Mouse (Mus musculus) megakaryocyte, embryonic 14.5 days (primary cell): ENCODE data around the gene 4930432M17Rik. TPM values are rescaled to one million over a fixed set of nuclear protein-coding genes. Genes with fewer than 3 reads are reported as not detected.

Experiments
- H3K27me3 ChIP-seq: replicated peaks from 2 replicates; pipeline ENCODE3; 2012; ENCODE audit warnings: inconsistent platforms
- H3K36me3 ChIP-seq: replicated peaks from 2 replicates; pipeline ENCODE3; 2012; ENCODE audit warnings: low read length, inconsistent platforms, mixed read lengths
- H3K4me1 ChIP-seq: 2 replicates; pipeline ENCODE4 v1.6.1; 2012; ENCODE audit warnings: inconsistent platforms
- H3K4me3 ChIP-seq: replicated peaks from 2 replicates; pipeline ENCODE3; 2012; ENCODE audit warnings: moderate library complexity, mild to moderate bottlenecking, inconsistent platforms
- H3K9me3 ChIP-seq: 2 replicates; pipeline ENCODE4 v1.6.1; 2012; ENCODE audit warnings: inconsistent platforms
- FLI1 ChIP-seq: IDR thresholded peaks from 2 replicates; pipeline ENCODE4 v1.6.1; 2012; ENCODE audit warnings: low read length, inconsistent platforms, mixed read lengths
- GATA1 ChIP-seq: IDR thresholded peaks from 3 replicates; pipeline ENCODE4 v1.6.1; 2012; ENCODE audit warnings: mixed read lengths, low read length, inconsistent platforms, borderline replicate concordance
- polyA plus RNA-seq: library from polyadenylated mRNA; stranded (reverse); fragments of >175 nt; gene quantifications from 2 replicates; pipeline ENCODE4 v1.2.3, GENCODE M21; 2012; ENCODE audit warnings: low replicate concordance; ENCODE audit not compliant: insufficient read depth

Gene 4930432M17Rik
- polyA plus RNA-seq, 1 experiment = not detected

- H3K4me1 ChIP-seq = no peaks in the 10 kb centered on the region
- TF ChIP-seq GATA1 (no peak), FLI1 (no peak)
- no peaks in the 10 kb centered on the region for H3K9me3 ChIP-seq
- H3K4me3 ChIP-seq = no peak overlapping the region
- no peaks in the 10 kb centered on the region for H3K36me3 ChIP-seq
- H3K27me3 ChIP-seq = peaks cover 11% of the 10 kb centered on the region
These were observed 7.7 kb upstream of the 4930432M17Rik start for GRCm38 (mm10) chr3:121662705-121663469.

- no peaks in the 10 kb centered on the region for H3K4me1 ChIP-seq
- H3K27me3 ChIP-seq = peaks cover 14% of the 10 kb centered on the region
- no peak overlapping the region for H3K4me3 ChIP-seq
- TF ChIP-seq GATA1 = no peak
- no peak for TF ChIP-seq FLI1
- no peaks in the 10 kb centered on the region for H3K9me3 ChIP-seq
- H3K36me3 ChIP-seq = no peaks in the 10 kb centered on the region
These were observed 7.1 kb upstream of the 4930432M17Rik start for GRCm38 (mm10) chr3:121663470-121663847.

- Histone ChIP-seq H3K36me3 (no peaks in the 10 kb centered on the region), H3K27me3 (peaks cover 38% of the 10 kb centered on the region), H3K4me3 (no peak overlapping the region), H3K4me1 (no peaks in the 10 kb centered on the region), H3K9me3 (no peaks in the 10 kb centered on the region)
- TF ChIP-seq GATA1 (no peak), FLI1 (no peak)
These were observed 1.7 kb downstream of the 4930432M17Rik start for GRCm38 (mm10) chr3:121672135-121672790.

- Histone ChIP-seq H3K4me3 (no peak overlapping the region), H3K4me1 (peaks cover 3% of the 10 kb centered on the region; the same call in 1 of the 2 replicates), H3K36me3 (no peaks in the 10 kb centered on the region), H3K9me3 (no peaks in the 10 kb centered on the region), H3K27me3 (peaks cover 22% of the 10 kb centered on the region)
- no peak for TF ChIP-seq FLI1
- TF ChIP-seq GATA1 = no peak
These were observed 8.4 kb downstream of the 4930432M17Rik start for GRCm38 (mm10) chr3:121678935-121679334.

GRCm38 (mm10) chr3:121679443-121679842 lies 8.9 kb downstream of the 4930432M17Rik start:
- TF ChIP-seq GATA1 = no peak
- no peak for TF ChIP-seq FLI1
- H3K4me1 ChIP-seq = peaks cover 3% of the 10 kb centered on the region; the same call in 1 of the 2 replicates
- H3K36me3 ChIP-seq = no peaks in the 10 kb centered on the region
- no peak overlapping the region for H3K4me3 ChIP-seq
- no peaks in the 10 kb centered on the region for H3K9me3 ChIP-seq
- H3K27me3 ChIP-seq = peaks cover 21% of the 10 kb centered on the region

- no peaks in the 10 kb centered on the region for H3K36me3 ChIP-seq
- peaks cover 25% of the 10 kb centered on the region for H3K27me3 ChIP-seq
- H3K4me3 ChIP-seq = no peak overlapping the region
- peaks cover 3% of the 10 kb centered on the region; the same call in 1 of the 2 replicates for H3K4me1 ChIP-seq
- no peak for TF ChIP-seq GATA1
- TF ChIP-seq FLI1 = no peak
- no peaks in the 10 kb centered on the region for H3K9me3 ChIP-seq
These were observed 9.6 kb downstream of the 4930432M17Rik start for GRCm38 (mm10) chr3:121680187-121680586.

GRCm38 (mm10) chr3:121682439-121683411 lies 12.2 kb downstream of the 4930432M17Rik start:
- Histone ChIP-seq H3K4me3 (no peak overlapping the region), H3K27me3 (peaks cover 35% of the 10 kb centered on the region), H3K4me1 (peaks cover 3% of the 10 kb centered on the region; the same call in 1 of the 2 replicates), H3K36me3 (no peaks in the 10 kb centered on the region), H3K9me3 (no peaks in the 10 kb centered on the region)
- no peak for TF ChIP-seq GATA1
- TF ChIP-seq FLI1 = no peak

- Histone ChIP-seq H3K9me3 (no peaks in the 10 kb centered on the region), H3K36me3 (no peaks in the 10 kb centered on the region), H3K27me3 (peaks cover 33% of the 10 kb centered on the region), H3K4me1 (no peaks in the 10 kb centered on the region), H3K4me3 (no peak overlapping the region)
- TF ChIP-seq GATA1 = no peak
- TF ChIP-seq FLI1 = no peak
These were observed 14.0 kb downstream of the 4930432M17Rik start for GRCm38 (mm10) chr3:121684552-121684951.

- Histone ChIP-seq H3K36me3 (no peaks in the 10 kb centered on the region), H3K4me3 (no peak overlapping the region), H3K27me3 (peaks cover 33% of the 10 kb centered on the region), H3K4me1 (no peaks in the 10 kb centered on the region), H3K9me3 (no peaks in the 10 kb centered on the region)
- TF ChIP-seq GATA1 = no peak
- no peak for TF ChIP-seq FLI1
These were observed 14.4 kb downstream of the 4930432M17Rik start for GRCm38 (mm10) chr3:121684963-121685362.
